Mouse (Mus musculus) ES-E14 (cell line): Measurements from ENCODE around the gene Lrp4.

Experiments used
- CHD2 ChIP-seq: IDR thresholded peaks from 2 replicates; pipeline ENCODE4 v1.6.1; 2014; ENCODE audit warnings: mild to moderate bottlenecking, low read depth, low read length, inconsistent platforms
- HCFC1 ChIP-seq: IDR thresholded peaks from 2 replicates; pipeline ENCODE4 v1.6.1; 2012; ENCODE audit warnings: low read length, inconsistent platforms, borderline replicate concordance; ENCODE audit not compliant: insufficient read depth
- ZC3H11A ChIP-seq: IDR thresholded peaks from 2 replicates; pipeline ENCODE4 v1.6.1; 2012; ENCODE audit warnings: low read depth, mild to moderate bottlenecking, inconsistent platforms, low read length, borderline replicate concordance
- ZNF384 ChIP-seq: IDR thresholded peaks from 2 replicates; pipeline ENCODE4 v1.6.1; 2012; ENCODE audit warnings: low read depth, low read length, inconsistent platforms

DNA sequence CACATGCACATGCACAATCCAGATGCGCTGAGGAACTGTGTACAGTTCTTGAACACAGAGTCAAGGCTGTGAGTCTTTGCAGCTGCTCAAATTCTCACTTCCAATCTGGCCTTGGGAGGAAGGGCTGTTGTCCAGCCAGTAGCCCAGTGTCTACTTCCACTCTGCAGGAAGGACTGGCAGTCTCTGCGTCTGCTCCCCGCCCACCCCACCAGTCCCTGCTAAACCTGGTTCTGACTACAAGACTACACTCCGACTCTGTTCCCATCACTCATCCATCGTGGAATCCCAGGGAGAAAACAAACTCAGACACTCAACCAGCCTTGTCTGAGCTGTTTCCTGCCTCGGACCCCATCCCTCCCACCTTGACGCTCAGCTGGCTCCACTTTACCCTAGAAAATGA is 18.5 kb downstream of the Lrp4 start:
- TF ChIP-seq ZC3H11A (no peak), ZNF384 (no peak), CHD2 (no peak), HCFC1 (no peak)
